Mouse (Mus musculus) right cerebral cortex, adult 2 months (tissue): ENCODE measurements around the gene Chst1.

Source experiments
- DNase-seq, 2 experiments: peaks; one replicate each; pipeline ENCODE4 v3.0.0; 2021 to 2022; ENCODE audit warnings: low spot score in 2 of 2

The Chst1 gene

DNA sequence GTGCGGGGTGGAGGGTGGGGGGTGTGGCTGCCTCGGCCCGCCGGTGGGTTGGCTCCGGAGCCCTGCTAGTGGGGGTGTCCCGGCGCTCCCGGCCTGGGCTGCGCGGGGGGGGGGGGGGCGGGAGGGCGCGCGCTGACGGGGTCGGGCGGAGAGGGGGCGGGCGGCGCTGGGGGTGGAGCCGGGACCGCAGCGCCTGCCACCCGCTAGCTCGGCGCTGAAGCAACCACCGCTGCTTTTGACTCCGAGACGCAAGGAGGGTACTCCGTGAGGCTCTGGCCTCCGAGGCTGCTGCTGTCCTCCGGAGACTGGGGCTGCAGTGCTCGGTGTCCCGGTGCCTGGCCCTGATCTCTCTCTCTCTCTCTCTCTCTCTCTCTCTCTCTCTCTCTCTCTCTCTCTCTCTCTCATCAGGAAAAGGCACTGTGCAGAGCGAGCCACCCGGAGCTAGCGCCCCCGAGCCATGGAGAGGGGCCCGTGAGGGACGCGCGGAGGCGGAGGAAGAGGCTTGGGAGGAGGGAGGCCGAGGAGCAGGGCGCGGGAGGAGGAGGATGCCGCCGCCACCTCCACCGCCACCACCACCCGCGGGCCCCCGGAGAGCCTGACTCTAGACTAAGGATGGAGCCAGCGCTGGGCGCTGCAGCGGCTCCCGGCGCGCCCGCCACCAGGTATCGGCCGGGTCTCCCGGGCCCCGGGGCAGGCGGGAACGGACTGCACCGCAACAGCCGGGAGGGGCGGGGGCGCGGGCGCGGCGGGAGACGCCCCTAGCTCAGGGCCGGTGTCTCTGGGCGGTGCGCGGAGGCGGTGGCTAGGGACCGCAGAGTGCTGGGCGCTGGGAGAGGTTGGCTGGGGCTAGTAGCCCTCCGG, at the start of gene Chst1:
Gene Chst1 (plus strand): TSS at position 221 of the 861 bp plus-strand sequence.
- peak; percentile 45 to 56 for DNase-seq

DNA sequence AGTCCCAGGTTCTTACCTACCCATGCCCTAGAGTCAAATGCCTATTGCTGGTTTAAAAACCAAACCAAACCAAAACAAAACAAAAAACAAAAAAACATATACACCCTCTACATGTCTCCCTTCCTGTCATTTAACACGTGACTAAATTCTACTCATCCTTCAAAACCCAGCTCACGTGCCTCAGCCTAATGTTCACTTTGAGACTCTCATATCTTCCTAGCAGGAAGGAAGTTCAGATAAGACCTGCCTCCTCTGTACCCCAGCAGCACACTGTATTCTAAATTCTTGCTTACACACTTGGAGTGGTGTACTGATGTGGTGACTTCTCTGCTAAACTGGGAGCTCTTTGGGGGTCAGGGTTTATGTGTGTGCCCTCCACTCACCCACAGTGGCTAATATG, 49.5 kb upstream of the Chst1 start:
- no peak for DNase-seq

DNA sequence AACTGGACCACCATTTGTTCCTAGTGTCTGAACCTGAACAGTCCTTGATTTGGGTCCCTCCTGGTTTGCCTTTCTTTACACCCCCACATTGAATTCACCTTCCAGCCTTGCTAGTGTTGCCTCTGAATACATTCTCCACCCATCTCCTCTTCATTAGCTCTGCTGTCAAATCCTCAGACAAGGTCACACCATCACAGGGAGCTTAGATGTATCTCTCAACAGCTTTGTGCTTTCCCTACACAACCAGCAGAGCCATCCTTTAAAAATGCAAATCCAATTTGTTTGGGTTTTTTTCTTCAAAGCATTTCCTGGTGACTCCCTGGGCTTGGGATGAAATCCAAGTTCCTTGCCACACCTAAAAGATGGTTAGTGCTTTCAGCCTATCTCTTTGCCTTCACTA, 45.0 kb upstream of the Chst1 start:
- no peak for DNase-seq

DNA sequence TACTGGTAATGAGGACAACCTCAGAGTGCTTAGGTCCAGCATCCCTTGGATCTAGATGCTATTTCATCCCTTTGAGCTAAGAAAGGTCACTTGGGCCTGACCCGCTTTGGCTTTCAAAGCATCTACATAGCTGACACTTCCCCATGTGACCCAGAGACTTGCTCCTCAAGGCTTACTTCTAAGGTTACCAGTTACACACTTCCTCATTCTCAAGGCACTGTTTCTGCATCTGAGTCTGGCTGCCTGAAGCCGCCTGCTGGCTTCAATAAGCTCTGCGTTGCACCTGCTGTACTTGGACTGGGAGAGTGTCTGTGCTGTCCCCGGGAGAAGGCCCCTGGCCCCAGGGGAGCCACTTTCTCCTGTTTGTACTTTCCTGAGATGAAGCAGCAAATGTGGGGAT, 36.6 kb upstream of the Chst1 start:
- no peak for DNase-seq

GRCm38 (mm10) chr2:92570623-92571022, 28.9 kb upstream of the Chst1 start:
- DNase-seq = no peak

GRCm38 (mm10) chr2:92577824-92578223, 21.7 kb upstream of the Chst1 start:
- peak; percentile 36 to 43 for DNase-seq

DNA sequence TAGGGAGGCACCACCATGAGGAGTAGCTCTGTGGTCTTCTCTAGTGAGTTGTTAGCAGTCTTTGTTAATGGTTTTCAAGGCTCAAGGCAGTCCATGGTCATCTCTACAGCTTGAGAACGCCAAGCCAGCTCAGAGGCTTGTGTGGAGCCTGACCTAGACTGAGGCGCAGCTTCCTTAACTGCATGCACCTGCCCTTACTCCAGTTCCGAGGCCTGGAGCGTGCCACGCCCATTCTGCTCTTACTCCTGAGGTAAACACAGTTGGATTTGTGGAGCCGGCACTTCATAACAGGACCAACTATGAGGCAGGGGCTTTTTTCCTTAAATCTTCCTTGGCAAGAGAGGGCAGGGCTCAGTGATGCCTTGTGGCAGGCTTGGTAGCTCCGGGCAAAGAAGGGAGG, 18.2 kb upstream of the Chst1 start:
- DNase-seq = no peak

- no peak for DNase-seq
These were observed 16.9 kb upstream of the Chst1 start for GRCm38 (mm10) chr2:92582596-92582995.

- DNase-seq = no peak
These were observed 11.7 kb upstream of the Chst1 start for GRCm38 (mm10) chr2:92587806-92588205.

DNA sequence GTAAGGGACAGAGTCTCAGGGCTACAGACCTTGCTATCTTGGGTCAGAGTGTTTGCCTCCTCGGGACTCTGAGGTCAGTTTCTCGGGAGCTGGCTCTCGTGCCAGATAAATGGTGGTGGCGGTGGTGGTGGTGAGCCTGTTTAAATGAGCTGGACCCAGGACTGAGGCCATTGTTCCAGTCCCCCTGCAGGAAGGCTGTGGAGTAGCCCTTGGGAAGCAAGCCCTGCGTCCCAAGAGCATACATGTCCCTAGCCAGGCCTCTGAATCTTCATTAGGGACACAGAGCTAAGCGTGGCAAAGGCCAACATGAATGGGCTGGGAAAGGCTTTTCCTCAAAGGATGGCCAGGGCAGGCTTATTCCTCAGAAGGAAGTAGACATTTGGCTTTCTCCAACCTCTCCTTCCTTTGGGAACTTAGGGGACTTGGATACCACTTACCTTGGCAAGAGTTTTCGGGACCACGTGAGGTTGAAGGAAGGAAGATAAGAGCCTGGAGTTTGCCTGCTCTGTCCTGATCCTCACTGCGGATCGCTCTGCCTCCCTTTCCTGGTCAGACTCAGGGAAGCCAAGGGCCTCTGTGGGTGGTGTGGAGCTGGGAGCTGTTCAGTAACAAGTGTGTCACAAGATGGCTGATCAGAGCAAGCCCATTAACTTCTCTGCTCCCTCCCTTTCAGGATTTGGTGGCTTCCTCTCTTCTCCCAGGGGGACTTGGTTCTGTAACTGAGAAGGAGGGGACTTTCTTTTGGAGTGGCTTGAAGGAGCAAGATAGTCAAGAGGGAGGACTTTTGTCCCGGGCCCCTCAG, 4.4 kb upstream of the Chst1 start:
- DNase-seq = no peak

DNA sequence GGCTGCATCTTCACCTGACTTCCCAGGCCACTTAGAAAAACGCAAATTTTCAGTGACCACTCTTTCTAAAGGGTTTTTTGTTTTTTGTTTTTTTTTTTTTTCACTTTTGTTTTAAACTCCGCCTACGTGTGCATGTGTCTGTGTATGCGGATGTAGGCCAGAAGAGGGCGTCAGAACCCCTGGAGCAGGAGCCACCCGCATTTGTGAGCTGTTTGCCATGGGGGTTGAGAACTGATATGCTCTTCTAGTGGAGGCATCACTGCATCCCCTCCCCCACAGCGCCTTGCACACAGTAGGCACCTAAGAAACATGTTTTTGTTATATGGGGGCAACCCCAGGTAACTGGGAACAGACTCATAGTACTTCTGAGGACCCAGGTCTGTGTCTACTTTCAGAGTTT, 2.2 kb upstream of the Chst1 start:
- DNase-seq = peak; percentile 69 to 72

- peak in 1 of 2 experiments; percentile 34 for DNase-seq
These were observed 493 bp upstream of the Chst1 start for GRCm38 (mm10) chr2:92598941-92599486.

DNA sequence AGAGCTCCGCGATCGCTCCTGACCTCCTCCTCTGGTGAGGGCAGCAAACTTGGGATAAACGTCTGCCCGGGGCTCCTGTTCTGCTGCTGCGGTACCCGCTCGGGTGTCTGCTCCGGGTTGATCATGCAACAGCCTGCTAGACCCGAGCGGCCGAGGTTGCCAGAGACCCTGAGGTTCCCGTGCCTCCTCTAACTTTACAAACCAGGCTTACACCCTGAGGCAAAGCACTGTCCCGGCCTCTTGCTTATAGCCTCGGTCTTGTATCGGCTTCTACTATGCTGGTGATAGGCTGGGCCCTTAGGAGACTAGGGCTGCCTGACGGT, 802 bp downstream of the Chst1 start:
- peak; percentile 29 to 45 for DNase-seq

- peak; percentile 32 to 41 for DNase-seq
These were observed 1.7 kb downstream of the Chst1 start for GRCm38 (mm10) chr2:92601246-92601645.

DNA sequence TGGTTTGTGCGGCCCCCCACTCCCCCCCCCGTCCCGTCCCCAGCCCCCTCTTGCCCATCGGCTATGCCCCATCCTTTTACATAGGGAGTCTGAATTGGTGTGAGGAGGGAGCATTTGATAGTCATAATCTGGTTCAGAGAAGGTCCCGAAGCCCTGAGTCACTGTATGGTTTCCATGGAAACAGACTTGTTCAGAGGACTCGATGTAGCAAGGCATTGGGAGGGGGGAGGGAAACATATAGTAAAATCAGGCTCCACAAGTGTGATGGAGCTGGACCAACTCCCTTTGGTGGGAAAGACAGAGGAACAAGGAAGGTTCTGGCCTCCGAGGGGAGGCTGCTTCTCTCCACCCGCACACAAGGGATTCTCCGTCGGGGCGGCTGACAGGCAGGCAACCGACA, 2.6 kb downstream of the Chst1 start:
- peak; percentile 37 to 53 for DNase-seq

- DNase-seq = peak in 1 of 2 experiments; percentile 26
These were observed 4.1 kb downstream of the Chst1 start for GRCm38 (mm10) chr2:92603591-92603990.

DNA sequence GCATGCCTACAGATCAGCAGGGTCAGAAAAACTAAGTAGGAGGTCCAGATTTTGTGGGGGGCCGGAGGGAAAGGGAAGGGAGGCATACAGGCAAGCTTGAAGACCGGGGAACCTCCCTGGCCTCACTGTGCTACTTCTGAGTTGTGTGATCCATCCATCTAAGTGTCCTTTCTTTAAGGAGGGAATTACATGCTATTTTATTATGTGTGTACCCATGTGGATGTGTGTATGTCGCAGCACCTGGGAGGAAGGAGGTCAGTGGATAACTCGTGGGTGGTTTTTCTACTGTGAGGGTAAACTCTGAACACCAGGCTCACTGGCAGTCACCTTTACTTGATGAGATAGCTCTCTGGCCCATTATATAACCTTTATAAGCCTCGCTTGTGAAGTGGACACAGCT, 5.1 kb downstream of the Chst1 start:
- DNase-seq = peak in 1 of 2 experiments; percentile 13

GRCm38 (mm10) chr2:92605995-92606394, 6.5 kb downstream of the Chst1 start:
- no peak for DNase-seq

DNA sequence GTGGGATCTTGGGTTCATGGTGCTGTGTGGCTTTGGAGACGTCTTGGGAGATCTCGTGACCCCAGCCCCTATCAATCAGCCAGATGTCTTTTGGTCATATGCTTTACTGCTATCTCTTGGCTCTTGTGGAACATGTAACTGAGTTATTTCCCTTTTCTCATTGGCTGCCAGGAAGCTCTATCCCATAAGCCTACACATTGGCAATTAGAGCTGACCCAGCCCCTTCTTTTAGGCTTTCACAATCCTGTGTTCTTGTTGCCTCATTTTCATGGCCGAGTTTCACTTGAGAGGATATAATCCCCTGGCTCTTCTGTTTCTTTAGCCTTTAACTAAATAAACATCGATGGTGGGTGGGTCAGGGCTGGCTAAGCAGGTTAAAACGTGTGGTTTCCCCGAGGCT, 7.6 kb downstream of the Chst1 start:
- DNase-seq = no peak

GRCm38 (mm10) chr2:92607592-92607991, 8.1 kb downstream of the Chst1 start:
- DNase-seq = no peak

DNA sequence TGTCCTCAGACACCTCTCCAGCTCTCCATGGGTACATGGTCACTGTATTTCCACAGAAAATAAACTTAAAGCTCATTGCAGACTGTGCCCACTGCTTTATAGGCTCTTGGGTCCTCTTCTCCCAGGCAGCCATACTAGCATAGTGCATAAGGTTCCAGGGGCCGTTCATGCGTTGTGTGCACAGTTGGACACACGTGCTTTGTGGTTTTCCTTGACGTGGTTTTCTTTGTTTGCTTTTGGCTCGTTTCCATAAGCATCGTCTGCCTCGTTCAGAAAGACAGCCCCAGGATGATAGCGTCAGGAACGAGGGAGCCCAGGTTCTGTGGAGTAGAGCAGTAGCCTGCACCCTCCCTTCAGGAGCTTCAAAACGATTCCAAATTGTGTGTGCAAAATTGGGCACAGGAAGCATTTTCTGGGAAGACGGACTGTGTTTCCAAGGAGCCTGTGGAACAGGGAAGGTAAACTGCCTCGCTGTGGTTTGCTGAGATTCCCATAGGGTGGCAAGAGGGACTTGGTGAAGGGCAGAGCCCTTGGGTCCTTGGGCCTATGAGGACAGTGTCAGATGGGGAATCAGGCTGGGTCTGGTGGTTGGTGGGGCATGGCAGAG, 8.6 kb downstream of the Chst1 start:
- peak in 1 of 2 experiments; percentile 20 for DNase-seq
